Mouse (Mus musculus): Measurements from ENCODE around the gene Tead4. TPM values are rescaled to one million over a fixed set of nuclear protein-coding genes. Genes with fewer than 3 reads are reported as not detected.
"Not testable (repeated sequence)": the region's sequence is repeated elsewhere in the genome, so short reads cannot be mapped to it uniquely, and the experiment has no call there.

Tead4 gene
- not detected for total RNA-seq (2018; cell fraction: chromatin; rRNA removed)
- total RNA-seq (2018; cell fraction: cytosol; rRNA removed), result not detected
- not detected for total RNA-seq (2018; cell fraction: nucleus; rRNA removed)
- not detected in 3 replicates for polyA plus RNA-seq (2018)

GRCm38 (mm10) chr6:128300134-128301001 lies at the start of gene Tead4:
TSS of gene Tead4 (minus strand) at chr6:128300823.
- Histone ChIP-seq H3K79me2 (ENCODE audit: inconsistent target) (no peaks in the 10 kb centered on the region), H3K27ac (no peak within 1 kb of the TSS), H3K4me3 (ENCODE audit: inconsistent target) (no peak within 1 kb of the TSS; the same call in 1 of the 2 replicates), H3K36me3 (ENCODE audit: inconsistent target) (no peaks in the 10 kb centered on the region)
- WGBS (ENCODE audit: missing documents), result 1% methylated on average over 80 of the region's 81 CpGs

GRCm38 (mm10) chr6:128349711-128350110 lies 49.1 kb upstream of the Tead4 start:
- Histone ChIP-seq H3K27ac (no peak overlapping the region), H3K36me3 (ENCODE audit: inconsistent target) (no peaks in the 10 kb centered on the region), H3K4me3 (ENCODE audit: inconsistent target) (no peak overlapping the region), H3K79me2 (ENCODE audit: inconsistent target) (no peaks in the 10 kb centered on the region)
- WGBS (ENCODE audit: missing documents), result 34% methylated on average over 7 of the region's 7 CpGs

DNA sequence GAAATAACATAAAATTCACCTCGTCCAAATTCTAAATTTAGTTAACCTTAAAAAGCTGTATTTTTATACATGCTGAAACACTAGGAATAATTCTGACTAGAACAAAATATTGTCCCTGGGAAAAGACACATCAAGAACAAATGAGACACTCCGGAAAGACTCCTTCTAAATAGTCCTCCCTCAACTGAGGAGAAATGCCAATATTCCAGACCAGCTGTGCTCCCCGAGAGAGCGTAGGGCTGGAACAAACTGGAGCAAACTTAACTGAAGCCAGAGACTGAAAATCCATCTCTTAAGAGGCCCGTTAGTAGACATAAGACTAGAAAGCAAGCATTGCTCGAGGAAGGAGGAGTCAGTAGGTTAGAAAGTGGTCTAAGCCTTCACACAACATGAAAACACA lies 46.2 kb upstream of the Tead4 start:
- no peak overlapping the region for H3K4me3 ChIP-seq (ENCODE audit: inconsistent target)
- WGBS (ENCODE audit: missing documents), result 96% methylated on average over 6 of the region's 6 CpGs

GRCm38 (mm10) chr6:128345623-128346022 lies 45.0 kb upstream of the Tead4 start:
- 8% methylated on average over 10 of the region's 10 CpGs for WGBS (ENCODE audit: missing documents)
- Histone ChIP-seq H3K36me3 (ENCODE audit: inconsistent target) (no peaks in the 10 kb centered on the region), H3K79me2 (ENCODE audit: inconsistent target) (no peaks in the 10 kb centered on the region), H3K27ac (no peak overlapping the region), H3K4me3 (ENCODE audit: inconsistent target) (no peak overlapping the region)

More for the DNA sequence above, 46.2 kb upstream of the Tead4 start:
- Histone ChIP-seq H3K36me3 (ENCODE audit: inconsistent target) (no peaks in the 10 kb centered on the region), H3K27ac (no peak overlapping the region), H3K79me2 (ENCODE audit: inconsistent target) (no peaks in the 10 kb centered on the region)

GRCm38 (mm10) chr6:128341956-128342723 lies 41.5 kb upstream of the Tead4 start:
- Histone ChIP-seq H3K27ac (no peak overlapping the region), H3K79me2 (ENCODE audit: inconsistent target) (no peaks in the 10 kb centered on the region), H3K4me3 (ENCODE audit: inconsistent target) (no peak overlapping the region), H3K36me3 (ENCODE audit: inconsistent target) (no peaks in the 10 kb centered on the region)
- 99% methylated on average over 11 of the region's 11 CpGs for WGBS (ENCODE audit: missing documents)

- Histone ChIP-seq H3K4me3 (ENCODE audit: inconsistent target) (no peak overlapping the region), H3K27ac (no peak overlapping the region), H3K36me3 (ENCODE audit: inconsistent target) (no peaks in the 10 kb centered on the region), H3K79me2 (ENCODE audit: inconsistent target) (no peaks in the 10 kb centered on the region)
- WGBS (ENCODE audit: missing documents), result 79% methylated on average over 5 of the region's 5 CpGs
Measured at GRCm38 (mm10) chr6:128338876-128339275, 38.3 kb upstream of the Tead4 start.

DNA sequence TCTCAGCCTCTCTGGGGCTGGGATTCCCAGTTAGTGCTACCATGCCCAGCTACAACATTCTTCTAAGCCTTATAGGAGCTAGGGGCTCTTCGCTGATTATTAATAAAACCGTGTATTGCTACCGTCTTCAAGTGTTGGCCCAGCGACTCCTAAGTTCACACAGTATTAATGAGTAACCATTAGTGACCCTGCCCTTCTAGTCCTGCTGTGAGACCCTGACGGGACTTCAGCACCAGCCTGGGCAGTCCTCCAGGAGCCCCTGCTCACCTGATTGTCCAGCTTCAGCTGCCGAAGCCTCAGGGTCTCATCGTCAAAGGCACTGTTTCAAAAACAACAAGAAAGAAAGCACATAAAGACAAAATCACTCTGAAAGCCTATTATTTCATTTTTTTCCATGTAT lies 36.8 kb upstream of the Tead4 start:
- H3K36me3 ChIP-seq (ENCODE audit: inconsistent target), result no peaks in the 10 kb centered on the region
- H3K27ac ChIP-seq, result no peak overlapping the region
- H3K4me3 ChIP-seq (ENCODE audit: inconsistent target), result no peak overlapping the region
- no peaks in the 10 kb centered on the region for H3K79me2 ChIP-seq (ENCODE audit: inconsistent target)
- 97% methylated on average over 7 of the region's 7 CpGs for WGBS (ENCODE audit: missing documents)

DNA sequence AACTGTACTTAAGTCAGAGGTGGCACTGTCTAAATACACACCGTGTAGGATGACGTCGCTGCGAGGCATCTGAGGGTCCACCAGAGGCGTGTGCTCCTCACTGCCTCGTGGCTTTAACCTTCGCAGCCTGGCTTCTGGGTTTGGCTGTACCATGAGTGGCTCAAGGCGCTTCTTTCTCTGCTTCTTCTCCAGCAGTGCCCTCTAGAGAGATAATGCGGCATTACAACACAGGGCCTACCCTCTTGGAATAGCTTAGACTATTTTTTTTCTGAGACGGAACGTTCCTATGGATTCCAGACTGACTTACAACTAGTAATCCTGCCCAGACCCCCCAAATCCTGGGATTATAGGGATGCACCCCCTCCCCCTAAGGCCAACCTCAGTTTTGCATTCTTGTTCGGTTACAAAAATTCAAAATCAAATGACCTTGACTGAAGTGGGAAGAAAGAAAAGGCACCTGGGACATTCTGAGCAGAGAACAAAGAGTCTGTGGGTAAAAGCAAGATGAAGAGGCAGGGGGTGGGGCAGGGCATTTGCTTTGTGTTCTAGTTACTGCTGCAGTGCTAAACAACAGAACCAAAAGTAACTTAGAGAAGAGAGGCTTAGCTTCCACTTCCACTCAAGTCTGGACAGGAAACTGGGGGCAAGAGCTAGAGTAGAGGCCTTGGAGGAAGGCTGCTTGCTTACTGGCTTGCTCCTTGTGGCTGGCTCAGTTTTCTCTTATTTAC lies 33.9 kb upstream of the Tead4 start:
- H3K4me3 ChIP-seq (ENCODE audit: inconsistent target), result no peak overlapping the region
- WGBS (ENCODE audit: missing documents), result 24% methylated on average over 12 of the region's 12 CpGs
- H3K27ac ChIP-seq, result no peak overlapping the region
- H3K79me2 ChIP-seq (ENCODE audit: inconsistent target), result no peaks in the 10 kb centered on the region
- no peaks in the 10 kb centered on the region for H3K36me3 ChIP-seq (ENCODE audit: inconsistent target)

DNA sequence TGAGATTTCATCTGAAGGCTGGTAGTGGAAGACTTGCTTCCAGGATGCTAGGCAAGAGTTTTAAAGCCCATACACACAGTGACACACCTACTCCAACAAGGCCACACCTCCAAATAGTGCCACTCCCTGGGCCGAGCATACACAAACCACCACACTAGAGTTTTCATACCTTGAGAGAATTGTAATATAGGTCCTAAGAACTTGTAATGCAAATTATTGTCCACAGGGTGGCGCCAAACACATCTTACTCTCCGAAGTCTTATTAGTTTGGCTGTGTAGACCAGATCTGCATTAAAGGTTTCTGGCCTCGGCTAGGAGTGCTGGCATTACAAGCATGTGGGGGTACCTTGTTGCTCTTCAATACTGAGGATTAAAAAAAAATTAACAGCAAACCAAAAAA lies 17.7 kb upstream of the Tead4 start:
- no peak overlapping the region for H3K27ac ChIP-seq
- no peaks in the 10 kb centered on the region for H3K79me2 ChIP-seq (ENCODE audit: inconsistent target)
- H3K36me3 ChIP-seq (ENCODE audit: inconsistent target), result no peaks in the 10 kb centered on the region
- WGBS (ENCODE audit: missing documents), result 8% methylated on average over 4 of the region's 4 CpGs
- H3K4me3 ChIP-seq (ENCODE audit: inconsistent target), result no peak overlapping the region

DNA sequence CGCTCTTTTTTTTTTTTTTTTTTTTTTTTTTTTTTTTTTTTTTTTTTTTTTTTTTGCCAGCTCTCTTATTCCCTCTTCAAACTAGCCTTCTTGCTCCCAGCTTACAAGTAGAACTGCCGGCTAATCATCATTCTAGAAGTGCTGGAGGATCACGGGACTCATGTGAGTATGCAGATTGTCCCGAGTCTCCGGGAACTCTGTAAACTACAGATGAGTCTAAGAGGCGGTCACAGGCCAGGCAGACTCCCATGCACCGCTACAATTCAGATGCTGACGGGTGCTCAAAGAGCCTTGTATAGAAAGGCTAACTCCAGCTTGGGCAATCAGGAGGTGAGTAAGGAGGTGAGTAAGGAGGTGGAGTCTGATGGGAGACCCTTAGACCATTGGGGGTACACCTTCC lies 15.0 kb upstream of the Tead4 start:
- no peaks in the 10 kb centered on the region for H3K36me3 ChIP-seq (ENCODE audit: inconsistent target)
- no peaks in the 10 kb centered on the region for H3K79me2 ChIP-seq (ENCODE audit: inconsistent target)
- 84% methylated on average over 7 of the region's 8 CpGs for WGBS (ENCODE audit: missing documents)
- no peak overlapping the region for H3K4me3 ChIP-seq (ENCODE audit: inconsistent target)
- no peak overlapping the region for H3K27ac ChIP-seq

DNA sequence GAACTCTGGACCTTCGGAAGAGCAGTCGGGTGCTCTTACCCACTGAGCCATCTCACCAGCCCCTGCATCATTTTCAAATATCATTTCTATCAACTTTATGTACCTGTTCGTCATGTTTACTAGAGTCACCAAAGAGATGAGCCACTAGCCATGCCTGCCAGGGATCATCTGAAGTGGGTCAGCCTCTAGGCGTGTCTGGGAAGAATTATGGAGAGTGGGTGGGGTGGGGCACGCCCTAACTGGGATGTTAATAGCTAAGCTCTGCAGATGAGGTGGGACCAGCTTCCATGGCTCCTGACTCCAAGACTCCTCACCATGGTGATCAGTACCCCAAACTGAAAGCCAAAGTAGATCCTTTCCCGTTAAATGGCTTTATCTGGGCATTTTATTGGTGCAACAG lies 14.2 kb upstream of the Tead4 start:
- Histone ChIP-seq H3K4me3 (ENCODE audit: inconsistent target) (no peak overlapping the region), H3K27ac (no peak overlapping the region), H3K79me2 (ENCODE audit: inconsistent target) (no peaks in the 10 kb centered on the region), H3K36me3 (ENCODE audit: inconsistent target) (no peaks in the 10 kb centered on the region)
- WGBS (ENCODE audit: missing documents), result 90% methylated on average over 6 of the region's 6 CpGs

- no peaks in the 10 kb centered on the region for H3K79me2 ChIP-seq (ENCODE audit: inconsistent target)
- no peaks in the 10 kb centered on the region for H3K36me3 ChIP-seq (ENCODE audit: inconsistent target)
- 37% methylated on average over 4 of the region's 4 CpGs for WGBS (ENCODE audit: missing documents)
- no peak overlapping the region for H3K4me3 ChIP-seq (ENCODE audit: inconsistent target)
- H3K27ac ChIP-seq, result no peak overlapping the region
Measured at GRCm38 (mm10) chr6:128308311-128308710, 7.7 kb upstream of the Tead4 start.

GRCm38 (mm10) chr6:128304801-128305200 lies 4.2 kb upstream of the Tead4 start:
- H3K27ac ChIP-seq, result no peak overlapping the region
- WGBS (ENCODE audit: missing documents), result 84% methylated on average over 4 of the region's 4 CpGs
- H3K79me2 ChIP-seq (ENCODE audit: inconsistent target), result no peaks in the 10 kb centered on the region

GRCm38 (mm10) chr6:128302640-128303039 lies 2.0 kb upstream of the Tead4 start:
- not testable (repeated sequence) for H3K4me3 ChIP-seq (ENCODE audit: inconsistent target); H3K27ac ChIP-seq; H3K79me2 ChIP-seq (ENCODE audit: inconsistent target); H3K36me3 ChIP-seq (ENCODE audit: inconsistent target)
- WGBS (ENCODE audit: missing documents), result 97% methylated on average over 2 of the region's 3 CpGs

More at GRCm38 (mm10) chr6:128304801-128305200, 4.2 kb upstream of the Tead4 start:
- Histone ChIP-seq H3K4me3 (ENCODE audit: inconsistent target) (no peak overlapping the region), H3K36me3 (ENCODE audit: inconsistent target) (no peaks in the 10 kb centered on the region)

Measured in macrophage (primary cell).